Mouse (Mus musculus) MEL (cell line): ENCODE measurements at regions not wholly inside any gene's neighbourhood (a gene's known extent, or its start where the extent isn't known, plus 50 kb on each side); places are given as distances from the start of the nearest gene placed in this dataset.

Experiments
- CHD1 ChIP-seq: IDR thresholded peaks from 2 replicates; pipeline ENCODE4 v1.6.1; 2012; ENCODE audit warnings: low read depth, mild to moderate bottlenecking, inconsistent platforms, low read length, improper control_type of control experiment
- CTCF ChIP-seq, 3 experiments: IDR thresholded peaks in 2 of 3; conservative IDR thresholded peaks in 1 of 3; 2 replicates each; pipeline ENCODE4 v1.5.1; 2011 to 2012; ENCODE audit warnings: low read length in 3 of 3, low read depth in 2 of 3, mild to moderate bottlenecking in 2 of 3, improper control_type of control experiment in 1 of 3, inconsistent platforms in 1 of 3, mixed read lengths in 1 of 3, moderate library complexity in 1 of 3; ENCODE audit not compliant: control insufficient read depth in 1 of 3, insufficient read depth in 1 of 3, poor library complexity in 1 of 3, severe bottlenecking in 1 of 3
- ELF1 ChIP-seq: IDR thresholded peaks from 2 replicates; pipeline ENCODE4 v1.6.1; 2014; ENCODE audit warnings: low read depth, mild to moderate bottlenecking, inconsistent platforms, low read length, improper control_type of control experiment, moderate library complexity
- EP300 ChIP-seq, 2 experiments: IDR thresholded peaks; 2 replicates each; pipeline ENCODE4 v1.6.1; 2011; ENCODE audit warnings: improper control_type of control experiment in 2 of 2, low read length in 2 of 2, low read depth in 1 of 2, mild to moderate bottlenecking in 1 of 2
- GATA1 ChIP-seq: IDR thresholded peaks from 2 replicates; pipeline ENCODE4 v1.6.1; 2011; ENCODE audit warnings: low read depth, low read length, improper control_type of control experiment
- KAT2A ChIP-seq: conservative IDR thresholded peaks from 2 replicates; pipeline ENCODE4 v1.6.1; 2012; ENCODE audit warnings: low read depth, low read length, improper control_type of control experiment, inconsistent platforms
- MAFK ChIP-seq: IDR thresholded peaks from 2 replicates; pipeline ENCODE4 v1.6.1; 2011; ENCODE audit warnings: low read depth, mild to moderate bottlenecking, low read length, improper control_type of control experiment, borderline replicate concordance
- MAX ChIP-seq: IDR thresholded peaks from 2 replicates; pipeline ENCODE4 v1.6.1; 2011; ENCODE audit warnings: low read length, improper control_type of control experiment
- MYC ChIP-seq: IDR thresholded peaks from 2 replicates; pipeline ENCODE4 v1.6.1; 2011; ENCODE audit warnings: low read depth, mild to moderate bottlenecking, low read length, improper control_type of control experiment, moderate library complexity
- POLR2A ChIP-seq, 2 experiments: IDR thresholded peaks; 2 replicates each; pipeline ENCODE4 v1.6.1; 2011 to 2012; ENCODE audit warnings: low read length in 2 of 2, mild to moderate bottlenecking in 2 of 2, control low read depth in 1 of 2, improper control_type of control experiment in 1 of 2, low read depth in 1 of 2, moderate library complexity in 1 of 2; ENCODE audit not compliant: control insufficient read depth in 1 of 2, insufficient read depth in 1 of 2, poor library complexity in 1 of 2
- RAD21 ChIP-seq: IDR thresholded peaks from 2 replicates; pipeline ENCODE4 v1.6.1; 2011; ENCODE audit warnings: mild to moderate bottlenecking, low read depth, low read length, improper control_type of control experiment
- USF2 ChIP-seq, 2 experiments: IDR thresholded peaks; 2 replicates each; pipeline ENCODE4 v1.6.1; 2011 to 2012; ENCODE audit warnings: improper control_type of control experiment in 2 of 2, low read length in 2 of 2, borderline replicate concordance in 1 of 2, inconsistent platforms in 1 of 2, low read depth in 1 of 2, mild to moderate bottlenecking in 1 of 2; ENCODE audit not compliant: insufficient read depth in 1 of 2
- ZC3H11A ChIP-seq: IDR thresholded peaks from 2 replicates; pipeline ENCODE4 v1.6.1; 2012; ENCODE audit warnings: low read depth, mild to moderate bottlenecking, inconsistent platforms, low read length, improper control_type of control experiment
- ZNF384 ChIP-seq: IDR thresholded peaks from 2 replicates; pipeline ENCODE4 v1.6.1; 2012; ENCODE audit warnings: low read depth, mild to moderate bottlenecking, inconsistent platforms, low read length, improper control_type of control experiment

DNA sequence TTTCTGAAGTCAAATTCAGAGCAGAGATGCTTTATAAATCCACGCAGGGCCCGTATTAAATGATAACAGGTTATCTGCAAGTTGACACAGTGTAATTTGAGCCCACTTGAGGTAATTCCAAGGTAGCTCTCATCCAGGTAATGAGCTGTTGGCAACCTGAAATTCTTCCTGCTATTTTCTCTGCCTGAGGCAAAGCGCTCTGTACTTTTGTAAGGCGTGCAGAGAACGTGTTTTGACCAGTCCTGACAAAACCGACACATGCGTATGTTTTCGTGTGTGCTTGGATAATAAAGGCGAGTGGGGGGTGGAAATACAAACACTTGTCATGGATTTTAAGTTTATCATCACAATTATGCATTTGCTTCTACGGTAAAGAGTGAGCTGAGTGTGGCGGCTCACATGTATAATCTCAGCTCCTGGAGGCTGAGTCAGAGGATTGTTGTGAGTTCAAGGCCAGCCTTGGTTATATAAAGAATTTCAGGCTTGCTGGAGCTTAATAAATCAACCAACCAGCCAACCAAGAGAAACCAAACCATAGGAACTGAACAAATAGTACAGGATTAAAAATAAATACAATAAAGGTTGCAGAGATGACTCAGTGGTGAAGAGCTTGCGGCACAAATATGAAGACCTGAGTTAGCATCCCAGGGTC, 72.7 kb upstream of the Stt3b start:
- TF ChIP-seq MAFK (no peak), EP300 (IDR thresholded peaks at IDR 0.05; ENCODE audit: low read depth in 1 of 2, low read length in 2 of 2) (no peak), MAX (no peak), ZNF384 (no peak), KAT2A (no peak), POLR2A (IDR thresholded peaks at IDR 0.05; ENCODE audit: control insufficient read depth in 1 of 2, insufficient read depth in 1 of 2, low read depth in 1 of 2, low read length in 2 of 2, poor library complexity in 1 of 2) (no peak), CTCF (IDR thresholded peaks at IDR 0.05 in 2 of 3, conservative IDR thresholded peaks at IDR 0.05 in 1 of 3; ENCODE audit: control insufficient read depth in 1 of 3, insufficient read depth in 1 of 3, low read depth in 2 of 3, low read length in 3 of 3, poor library complexity in 1 of 3, severe bottlenecking in 1 of 3) (no peak), GATA1 (no peak), ELF1 (no peak), RAD21 (no peak), MYC (no peak), ZC3H11A (no peak), USF2 (IDR thresholded peaks at IDR 0.05; ENCODE audit: borderline replicate concordance in 1 of 2, insufficient read depth in 1 of 2, low read depth in 1 of 2, low read length in 2 of 2) (no peak), CHD1 (no peak)
